Mouse (Mus musculus) layer of hippocampus, postnatal 14 days (tissue): Measurements from ENCODE around the gene Nfix. TPM values are rescaled to one million over a fixed set of nuclear protein-coding genes. Genes with fewer than 3 reads are reported as not detected.

Experiments
- DNase-seq, 2 experiments: peaks; one replicate each; pipeline ENCODE4 v3.0.0; 2021 to 2022; ENCODE audit warnings: low spot score in 2 of 2, mixed read lengths in 1 of 2
- total RNA-seq, 2 experiments: library from RNA; stranded (reverse); gene quantifications; 2 replicates each; pipeline ENCODE4 v1.2.3; 2021

The Nfix gene
- total RNA-seq, 2 experiments from 2014 or later, result 519 to 562 TPM

- no peak for DNase-seq
Observed at GRCm38 (mm10) chr8:84798446-84799135, 1.6 kb downstream of the Nfix start.

- DNase-seq, result peak; percentile 77 to 78
Observed at GRCm38 (mm10) chr8:84797971-84798370, 2.2 kb downstream of the Nfix start.

- DNase-seq, result no peak
Observed at GRCm38 (mm10) chr8:84797256-84797797, 2.8 kb downstream of the Nfix start.

GRCm38 (mm10) chr8:84794486-84794885 lies 5.7 kb downstream of the Nfix start:
- peak; percentile 68 to 77 for DNase-seq

GRCm38 (mm10) chr8:84793791-84794485 lies 6.2 kb downstream of the Nfix start:
- DNase-seq, result peak; percentile 82 to 90

- peak in 1 of 2 experiments; percentile 65 for DNase-seq
Observed at GRCm38 (mm10) chr8:84793134-84793533, 7.0 kb downstream of the Nfix start.

GRCm38 (mm10) chr8:84792429-84792947 lies 7.7 kb downstream of the Nfix start:
- DNase-seq, result no peak

- peak in 1 of 2 experiments; percentile 16 for DNase-seq
Observed at GRCm38 (mm10) chr8:84790537-84790936, 9.6 kb downstream of the Nfix start.

GRCm38 (mm10) chr8:84789855-84790486 lies 10.2 kb downstream of the Nfix start:
- DNase-seq, result peak in 1 of 2 experiments; percentile 81

GRCm38 (mm10) chr8:84789345-84789744 lies 10.8 kb downstream of the Nfix start:
- no peak for DNase-seq

GRCm38 (mm10) chr8:84788896-84789295 lies 11.2 kb downstream of the Nfix start:
- peak in 1 of 2 experiments; percentile 66 for DNase-seq

- DNase-seq, result peak; percentile 61 to 77
Observed at GRCm38 (mm10) chr8:84787523-84788302, 12.4 kb downstream of the Nfix start.

- peak in 1 of 2 experiments; percentile 28 for DNase-seq
Observed at GRCm38 (mm10) chr8:84786801-84787467, 13.2 kb downstream of the Nfix start.

- peak; percentile 75 for DNase-seq
Observed at GRCm38 (mm10) chr8:84785756-84786677, 14.1 kb downstream of the Nfix start.

- peak in 1 of 2 experiments; percentile 41 for DNase-seq
Observed at GRCm38 (mm10) chr8:84785506-84785755, 14.7 kb downstream of the Nfix start.

GRCm38 (mm10) chr8:84784681-84785505 lies 15.3 kb downstream of the Nfix start:
- peak in 1 of 2 experiments; percentile 54 for DNase-seq

- no peak for DNase-seq
Observed at GRCm38 (mm10) chr8:84783919-84784581, 16.1 kb downstream of the Nfix start.
